Mouse (Mus musculus) adrenal gland, adult 18-20 months (tissue): ENCODE measurements around the gene Tnip1. TPM values are rescaled to one million over a fixed set of nuclear protein-coding genes. Genes with fewer than 3 reads are reported as not detected.
"Not testable (repeated sequence)": the region's sequence is repeated elsewhere in the genome, so short reads cannot be mapped to it uniquely, and the experiment has no call there.

Source experiments
- DNase-seq, 2 experiments: peaks; one replicate each; pipeline ENCODE4 v3.0.0; 2021 to 2022; ENCODE audit warnings: low spot score in 2 of 2
- total RNA-seq, 2 experiments: library from RNA; stranded (reverse); gene quantifications; 1 replicate in 1 of 2; 2 replicates in 1 of 2; pipeline ENCODE4 v1.2.3; 2021

The Tnip1 gene
- total RNA-seq, 2 experiments from 2014 or later, result 63.7 to 85.8 TPM

DNA sequence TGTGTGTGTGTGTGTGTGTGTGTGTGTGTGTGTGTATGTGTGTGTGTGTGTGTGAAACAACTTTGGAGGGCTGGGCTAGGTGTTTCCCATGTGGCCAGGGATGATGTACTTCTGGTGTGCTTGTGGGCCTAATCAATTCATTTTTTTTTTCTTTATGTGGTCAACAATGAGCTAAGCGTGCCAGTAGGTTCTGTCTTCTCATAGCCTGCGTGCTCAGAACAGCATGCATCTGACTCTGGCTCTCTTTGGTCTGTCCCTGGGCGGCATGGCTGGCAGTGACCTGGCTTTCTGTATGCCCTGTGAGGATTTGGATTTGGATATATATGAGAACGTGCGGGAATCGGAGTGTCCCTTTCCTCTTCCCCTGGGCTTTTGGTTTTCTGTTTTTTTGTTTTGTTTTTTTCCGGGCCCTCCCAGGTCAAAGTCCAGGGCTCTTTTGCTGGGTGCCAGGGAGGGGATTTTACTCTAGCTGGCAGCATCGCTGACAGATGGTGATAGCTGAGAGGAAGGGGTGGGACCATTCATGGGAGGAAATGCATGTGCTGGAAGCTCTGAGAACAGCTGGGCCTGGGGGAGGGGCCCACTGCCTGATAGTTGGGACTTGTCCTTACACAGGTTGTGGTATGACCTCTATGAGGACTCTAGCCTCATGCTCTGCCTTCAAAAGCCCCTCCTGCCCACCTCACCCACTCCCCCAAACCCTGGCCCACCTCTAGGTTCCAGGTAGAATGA, 10.9 kb upstream of the Tnip1 start:
- DNase-seq, result no peak

DNA sequence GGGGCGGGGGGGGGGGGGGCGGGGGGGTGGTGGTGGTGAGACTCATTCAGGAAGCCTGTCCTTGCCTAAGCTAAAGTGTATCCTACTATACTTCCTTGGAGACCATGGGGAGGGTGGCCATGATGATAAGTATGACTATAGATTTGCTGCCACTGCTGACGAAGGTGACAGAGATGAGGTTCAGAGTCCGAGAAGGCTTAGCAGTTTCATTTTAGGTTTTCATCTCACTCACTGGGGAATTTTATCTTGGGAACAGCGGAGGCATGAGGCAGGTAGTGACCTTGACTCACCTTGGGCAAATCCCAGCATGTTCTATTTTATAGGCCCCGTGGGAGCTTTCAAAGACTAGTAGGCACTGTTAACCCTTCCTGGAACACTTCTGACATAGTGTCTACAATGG, 10.1 kb upstream of the Tnip1 start:
- DNase-seq, result no peak

DNA sequence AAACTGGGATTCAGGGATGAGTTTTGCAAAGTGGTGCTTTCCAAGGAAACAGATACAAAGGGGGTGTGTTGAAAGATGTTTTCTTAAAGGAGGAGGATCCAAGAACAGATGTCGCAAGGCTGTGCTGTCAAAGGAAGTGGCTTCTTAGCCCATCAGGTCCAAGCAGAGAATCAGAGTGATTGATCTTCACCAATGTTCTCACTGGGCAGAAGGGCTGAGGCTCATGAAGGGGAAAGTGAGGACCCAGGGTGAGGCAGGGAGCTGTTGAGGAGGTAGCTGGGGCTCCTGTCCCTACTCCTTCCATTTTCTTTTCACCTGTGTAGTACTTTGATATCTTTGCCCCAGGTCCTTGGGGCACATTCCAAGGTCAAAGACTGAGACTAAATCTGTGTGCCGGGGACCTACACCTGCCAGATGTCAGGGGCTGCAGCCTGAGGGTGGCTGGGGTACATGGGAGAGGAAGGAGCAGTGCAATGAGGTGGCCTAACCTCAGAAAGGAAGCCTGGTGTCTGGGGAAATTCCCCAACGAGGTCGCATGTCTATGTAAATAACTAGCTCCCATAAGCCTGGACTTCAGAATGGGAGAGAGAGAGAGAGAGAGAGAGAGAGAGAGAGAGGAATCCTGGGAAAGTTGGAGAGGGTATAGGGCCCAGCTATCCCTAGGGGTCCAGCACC, 9.5 kb upstream of the Tnip1 start:
- DNase-seq, result no peak

DNA sequence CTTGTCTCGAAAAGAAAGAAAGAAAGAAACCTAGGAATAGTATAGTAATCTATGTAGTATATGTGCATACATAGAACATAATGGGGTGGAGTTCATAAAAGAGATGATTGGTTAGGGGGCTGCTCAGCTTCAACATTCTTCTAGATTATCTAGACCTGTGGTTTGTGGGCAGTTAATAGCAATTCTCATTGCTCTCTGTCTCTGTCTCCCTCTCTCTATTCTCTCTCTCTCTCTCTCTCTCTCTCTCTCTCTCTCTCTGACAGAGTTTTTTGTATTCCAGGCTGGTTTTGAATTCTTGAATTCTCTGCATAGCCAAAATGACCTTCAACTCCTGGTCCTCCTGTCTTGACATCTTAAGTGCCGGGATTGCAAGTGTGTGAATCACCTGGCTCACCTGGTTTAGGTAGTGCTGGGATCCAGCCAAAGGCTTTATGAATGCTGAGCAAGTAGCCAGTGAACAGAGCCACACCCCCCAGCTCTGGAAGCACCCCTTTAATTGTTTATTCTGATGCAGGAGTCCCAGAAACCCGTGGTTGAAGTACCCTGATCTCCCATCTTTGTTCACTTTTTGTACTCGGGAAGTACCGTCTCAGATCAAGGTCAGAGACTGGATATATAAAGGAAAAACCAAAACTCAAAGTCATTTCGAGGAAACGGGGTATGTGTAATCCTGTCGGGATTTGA, 8.8 kb upstream of the Tnip1 start:
- no peak for DNase-seq

DNA sequence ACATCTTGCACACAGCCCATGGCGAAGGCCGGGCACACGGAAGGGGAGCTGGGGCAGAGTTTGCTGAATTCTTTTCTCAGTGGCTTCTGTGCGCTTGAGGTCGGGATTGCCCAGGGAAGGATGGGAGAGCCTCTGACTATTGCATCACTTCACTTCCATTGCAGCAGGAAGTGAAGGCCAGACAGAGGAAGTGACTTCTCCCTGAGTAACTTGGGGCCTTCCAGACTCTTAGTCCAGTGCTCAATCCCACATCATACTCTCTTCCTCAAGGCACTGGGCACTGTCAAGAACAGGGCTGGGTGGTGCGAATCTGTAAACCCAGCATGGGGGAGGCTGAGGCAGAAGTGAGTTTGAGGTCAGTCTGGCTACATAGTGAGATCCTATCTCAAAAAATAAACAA, 2.5 kb upstream of the Tnip1 start:
- DNase-seq, result no peak

DNA sequence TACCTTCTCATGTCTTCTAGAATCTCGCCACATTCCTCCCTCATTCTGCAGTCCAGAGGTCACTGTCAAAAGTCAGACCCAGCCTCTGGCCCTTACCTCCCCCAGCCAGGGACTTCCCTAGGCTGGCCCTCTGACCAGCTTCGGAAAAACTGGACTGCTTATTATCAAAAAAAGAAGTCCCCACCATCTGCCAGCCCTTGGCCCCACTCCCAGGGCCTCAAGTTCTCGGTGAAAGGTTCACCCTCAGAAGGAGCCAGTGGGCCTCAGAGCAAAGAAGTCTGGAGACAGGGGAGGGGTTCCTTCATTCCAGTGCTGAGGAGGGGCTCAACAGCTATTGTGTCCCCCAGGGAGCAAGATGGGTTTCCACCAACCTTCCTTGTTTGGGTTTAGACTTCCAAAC, 796 bp downstream of the Tnip1 start:
- DNase-seq, result no peak

DNA sequence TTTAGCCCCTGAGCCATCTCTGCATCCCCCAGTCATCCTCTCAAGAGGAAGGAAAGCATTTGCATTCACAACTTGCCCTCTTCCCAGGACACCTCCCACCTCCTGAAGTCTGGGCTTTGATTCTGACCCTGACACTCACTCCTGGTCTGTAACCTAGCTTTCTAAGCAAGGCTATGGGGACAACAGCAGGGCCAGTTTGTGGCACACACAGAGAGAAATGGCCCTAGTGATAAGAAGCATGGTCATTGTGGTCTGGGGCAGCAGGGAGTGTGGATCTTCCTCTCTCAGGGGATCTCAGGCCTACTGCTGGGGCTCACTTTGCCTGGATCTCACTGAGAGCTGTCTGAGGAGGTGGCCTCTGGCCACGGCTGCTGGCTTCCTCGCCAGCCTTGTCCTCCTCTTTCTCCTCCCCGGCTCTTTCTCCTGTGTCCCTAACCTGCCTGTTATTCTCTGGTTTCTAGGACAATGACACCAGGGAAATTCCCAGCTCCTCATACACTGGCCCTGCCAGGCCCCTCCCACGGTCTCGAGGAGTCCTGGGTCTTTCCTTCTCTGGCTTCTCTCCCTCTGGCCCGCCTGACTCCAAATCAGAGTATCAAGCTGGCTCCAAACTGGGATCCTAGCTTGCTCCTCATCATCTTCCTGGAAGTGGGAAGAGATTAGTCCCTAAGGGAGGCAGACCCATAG, 1.4 kb downstream of the Tnip1 start:
- DNase-seq, result no peak

DNA sequence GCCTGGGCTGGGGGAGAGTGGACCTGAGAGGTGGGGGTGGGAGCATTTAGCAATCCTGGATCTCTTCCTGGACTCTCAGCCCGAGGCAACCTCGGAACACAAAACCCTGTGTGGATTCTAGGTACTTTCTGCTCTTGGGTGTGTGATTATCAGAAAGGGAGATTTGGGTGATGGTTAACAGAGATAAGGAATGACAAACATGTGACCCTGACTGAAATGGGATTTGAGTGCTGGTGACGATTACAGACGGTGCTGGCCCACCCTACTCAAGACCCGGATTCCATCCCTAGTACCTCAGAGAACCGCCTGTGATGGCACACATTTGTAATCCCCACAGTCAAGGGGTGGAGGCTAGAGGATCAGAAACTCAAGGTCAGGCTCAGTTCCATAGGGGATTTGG, 2.5 kb downstream of the Tnip1 start:
- no peak for DNase-seq

DNA sequence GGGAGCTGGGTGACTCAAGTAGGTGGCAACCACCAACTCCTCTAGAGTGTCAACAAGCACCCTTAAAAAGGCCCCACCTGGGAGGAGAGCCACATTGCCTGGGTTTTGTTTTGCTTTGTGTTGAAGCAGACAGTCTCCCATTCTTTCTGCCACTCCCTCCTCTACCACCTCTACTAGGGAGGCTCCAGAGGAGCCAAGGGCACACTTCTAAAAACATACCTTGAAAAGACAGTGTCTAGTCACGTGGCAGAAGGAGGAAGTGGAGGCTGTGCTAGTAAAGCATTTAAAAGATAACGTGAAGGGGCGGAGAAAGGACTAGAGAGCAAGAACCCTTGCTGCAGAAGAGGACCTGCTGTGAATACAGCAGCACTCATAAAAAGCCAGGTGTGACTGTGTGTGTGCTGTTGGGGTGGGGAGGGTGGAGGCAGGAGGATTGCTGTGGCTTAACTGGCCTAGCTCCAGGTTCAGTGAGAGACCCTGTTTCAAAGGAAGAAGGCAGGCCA, 4.1 kb downstream of the Tnip1 start:
- DNase-seq, result no peak

DNA sequence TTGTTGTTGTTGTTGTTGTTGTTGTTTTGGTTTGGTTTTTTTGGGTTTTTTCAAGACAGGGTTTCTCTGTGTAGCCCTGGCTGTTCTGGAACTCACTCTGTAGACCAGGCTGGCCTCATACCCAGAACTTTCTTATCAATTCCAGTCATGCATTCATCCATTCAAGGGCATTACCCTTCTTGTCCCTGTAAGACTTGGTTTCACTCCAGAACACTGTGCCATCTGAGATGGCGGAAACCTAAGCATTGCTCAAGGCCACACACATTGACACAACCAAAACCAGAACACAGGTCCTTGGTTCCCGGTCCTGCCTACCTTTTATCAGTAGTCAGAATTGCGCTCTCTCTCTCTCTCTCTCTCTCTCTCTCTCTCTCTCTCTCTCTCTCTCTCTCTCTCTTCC, 5.0 kb downstream of the Tnip1 start:
- DNase-seq, result not testable (repeated sequence)

DNA sequence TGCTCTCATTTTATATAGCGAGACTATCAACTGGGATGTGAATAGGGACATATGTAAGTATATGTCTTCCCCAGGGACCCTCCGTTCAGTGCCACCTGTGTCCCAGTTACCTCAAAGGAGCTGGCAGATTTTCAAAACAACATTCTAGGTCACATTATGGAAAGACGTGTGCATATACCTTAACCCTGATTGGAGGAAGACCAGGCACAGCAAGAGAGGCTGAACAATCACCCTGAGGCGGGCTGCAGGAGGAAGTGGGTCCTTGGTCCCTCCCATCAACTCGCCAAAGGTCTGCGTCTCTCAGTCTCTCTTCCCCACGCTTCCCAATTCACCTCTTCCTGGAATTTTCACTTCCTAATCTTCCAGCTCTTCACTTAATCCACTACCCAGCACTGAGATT, 5.8 kb downstream of the Tnip1 start:
- no peak for DNase-seq

DNA sequence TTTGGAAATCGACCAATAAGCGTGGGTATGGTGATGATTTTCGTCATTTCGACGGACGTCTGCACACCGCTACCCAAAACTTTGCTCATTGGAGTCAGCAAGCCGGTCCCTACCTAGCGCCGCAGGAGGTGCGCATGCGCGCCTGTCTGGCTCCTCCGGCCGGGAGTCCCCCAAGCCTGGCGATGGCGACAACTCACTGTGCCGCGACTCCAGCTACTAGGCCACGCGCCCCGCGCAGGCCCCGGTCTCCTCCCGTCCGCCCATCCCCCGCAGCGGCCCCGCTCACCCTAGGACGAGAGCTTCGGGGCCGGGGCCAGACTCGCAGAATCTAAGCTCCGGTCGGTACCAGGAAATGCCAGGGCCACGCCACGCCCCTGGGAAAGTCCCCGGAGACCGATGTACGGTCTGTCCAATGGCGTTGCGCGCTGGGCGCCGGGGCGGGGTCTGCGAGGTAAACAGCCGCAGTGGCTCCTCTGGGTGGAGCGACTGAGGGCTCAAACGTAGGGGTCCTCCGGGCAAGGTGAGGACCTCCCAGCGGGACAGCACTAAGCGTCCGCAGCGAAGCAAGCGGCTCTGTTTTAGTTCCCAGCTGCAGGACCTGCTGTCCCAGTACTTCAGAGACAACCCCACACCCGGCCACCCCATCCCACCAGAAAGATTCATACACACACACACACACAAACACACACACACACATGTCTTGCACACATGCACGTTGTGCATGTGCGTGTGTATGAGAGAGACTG, 6.8 kb downstream of the Tnip1 start:
- DNase-seq, result peak; percentile 97 to 98

DNA sequence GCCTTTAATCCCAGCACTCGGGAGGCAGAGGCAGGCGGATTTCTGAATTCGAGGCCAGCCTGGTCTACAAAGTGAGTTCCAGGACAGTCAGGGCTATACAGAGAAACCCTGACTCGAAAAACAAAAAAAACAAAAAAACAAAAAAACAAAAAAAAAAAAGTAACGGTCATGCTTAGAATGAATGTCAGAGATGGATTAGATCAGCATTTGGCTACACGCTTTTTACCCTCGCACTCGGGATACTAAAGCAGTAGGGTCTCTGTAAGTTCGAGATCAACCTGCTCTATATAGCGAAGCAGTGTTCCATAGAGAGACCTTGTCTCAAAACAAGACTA, 7.3 kb downstream of the Tnip1 start:
- not testable (repeated sequence) for DNase-seq

DNA sequence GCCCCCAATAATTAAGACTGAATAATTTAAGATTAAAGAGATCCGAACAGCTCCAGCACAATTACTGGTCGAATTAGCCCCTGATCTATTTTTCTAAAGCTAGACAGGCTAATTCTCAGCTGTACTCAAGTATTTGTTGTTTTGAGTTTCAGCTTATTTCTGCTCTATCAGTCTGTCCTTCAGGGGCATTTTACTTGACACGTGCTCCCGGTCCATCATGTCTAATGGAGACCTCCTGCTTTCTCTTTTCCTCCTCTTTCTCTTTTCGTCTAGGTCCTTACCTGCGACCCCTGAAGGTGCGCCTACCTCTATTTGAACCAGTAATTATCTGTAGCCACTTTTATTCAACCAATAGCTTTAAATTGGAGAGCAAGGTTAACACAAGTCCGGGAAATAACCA, 8.0 kb downstream of the Tnip1 start:
- no peak for DNase-seq

DNA sequence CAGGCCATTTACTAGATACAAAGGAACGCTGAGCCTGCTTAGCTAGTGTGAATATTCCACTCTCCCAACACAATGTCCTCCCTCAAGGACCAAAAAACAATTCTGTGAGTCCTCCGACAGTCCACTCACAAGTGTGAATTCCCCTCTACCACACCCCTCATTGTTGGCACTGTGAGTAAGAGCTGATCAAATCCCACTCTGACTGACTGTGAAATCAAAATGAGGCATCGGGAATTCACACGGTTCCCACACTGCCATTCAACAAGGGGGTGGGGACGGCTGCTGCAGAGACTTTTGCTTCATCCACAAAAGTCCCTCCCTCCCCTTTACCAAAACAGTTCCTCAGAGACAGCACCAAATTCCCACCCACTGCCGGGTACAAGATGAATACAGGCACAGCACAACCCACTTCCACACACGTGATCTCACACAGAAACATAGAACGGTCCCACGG, 8.7 kb downstream of the Tnip1 start:
- DNase-seq, result no peak

DNA sequence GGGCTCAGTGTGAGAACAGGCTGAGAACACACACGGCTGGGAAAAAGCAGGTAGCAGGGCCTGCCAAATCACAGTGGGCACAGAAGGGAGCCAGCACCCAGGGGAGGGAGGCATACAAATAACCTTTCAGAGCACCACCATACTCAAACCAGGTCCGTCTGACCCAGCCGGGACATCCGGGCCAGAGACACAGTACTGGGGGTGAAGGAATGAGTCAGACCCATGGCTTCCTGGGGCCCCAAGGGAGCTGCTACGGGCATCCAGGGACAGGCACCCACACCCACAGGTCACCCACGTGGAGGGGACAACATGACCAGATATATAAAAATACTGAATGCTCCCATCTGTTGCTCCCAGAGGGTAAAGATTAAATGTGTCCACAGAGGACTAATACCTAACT, 10.1 kb downstream of the Tnip1 start:
- no peak for DNase-seq

DNA sequence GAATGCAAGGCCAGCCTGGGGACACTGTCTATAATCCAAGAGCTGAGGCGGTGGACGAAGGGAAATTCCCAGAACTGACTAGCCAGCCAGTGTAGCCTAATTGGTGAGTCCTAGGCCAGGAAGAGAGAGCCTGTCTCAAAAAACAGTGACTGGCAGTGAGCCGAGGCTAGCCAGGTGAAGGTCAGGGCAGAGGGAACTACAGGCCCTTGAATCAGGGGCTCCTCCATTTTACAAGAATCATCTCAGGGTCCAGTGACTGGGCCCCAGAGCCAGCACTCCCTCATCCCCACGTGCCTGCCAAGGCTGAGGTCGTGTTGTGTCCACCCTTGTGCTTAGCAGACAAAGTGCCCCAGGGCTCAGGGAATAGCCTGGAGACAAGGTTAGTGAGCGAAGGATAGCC, 12.0 kb downstream of the Tnip1 start:
- DNase-seq, result peak in 1 of 2 experiments; percentile 46

DNA sequence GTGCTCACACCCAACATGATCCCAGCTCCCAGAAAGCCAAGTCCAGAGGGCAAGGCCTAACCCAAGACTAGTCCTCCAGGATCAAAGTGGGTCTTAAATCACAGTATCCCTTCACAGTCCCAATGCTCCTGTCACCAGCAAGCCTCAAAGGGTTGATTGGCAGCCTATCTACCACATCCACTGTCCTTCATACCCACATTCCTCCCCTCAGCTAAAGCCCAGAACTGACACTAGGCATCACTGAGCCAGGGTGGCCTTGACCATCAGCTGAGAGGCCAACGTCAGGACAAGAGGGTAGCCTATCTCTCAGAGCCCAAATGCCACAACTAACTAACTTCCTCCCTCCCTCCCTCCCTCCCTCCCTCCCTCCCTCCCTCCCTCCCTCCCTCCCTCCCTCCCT, 13.0 kb downstream of the Tnip1 start:
- no peak for DNase-seq

DNA sequence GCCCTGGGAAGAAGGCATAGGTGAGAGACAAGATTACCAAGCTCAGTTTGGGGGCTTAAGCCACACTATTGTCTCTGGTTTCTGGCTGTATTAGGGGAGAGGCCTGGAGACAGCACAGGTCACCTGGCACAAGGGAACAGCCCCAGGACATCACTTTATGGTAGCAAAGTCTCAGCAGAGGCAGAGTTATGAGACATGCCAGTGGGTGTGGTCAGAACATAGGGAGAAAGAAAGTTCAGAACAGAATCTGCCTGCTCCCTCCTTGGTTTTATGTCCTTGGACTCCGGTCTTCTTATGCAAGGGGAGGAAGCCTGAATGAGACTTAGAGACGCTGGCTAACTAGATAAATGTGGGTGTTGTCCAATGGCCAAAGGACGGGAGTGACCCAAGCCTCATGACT, 18.0 kb downstream of the Tnip1 start:
- no peak for DNase-seq

DNA sequence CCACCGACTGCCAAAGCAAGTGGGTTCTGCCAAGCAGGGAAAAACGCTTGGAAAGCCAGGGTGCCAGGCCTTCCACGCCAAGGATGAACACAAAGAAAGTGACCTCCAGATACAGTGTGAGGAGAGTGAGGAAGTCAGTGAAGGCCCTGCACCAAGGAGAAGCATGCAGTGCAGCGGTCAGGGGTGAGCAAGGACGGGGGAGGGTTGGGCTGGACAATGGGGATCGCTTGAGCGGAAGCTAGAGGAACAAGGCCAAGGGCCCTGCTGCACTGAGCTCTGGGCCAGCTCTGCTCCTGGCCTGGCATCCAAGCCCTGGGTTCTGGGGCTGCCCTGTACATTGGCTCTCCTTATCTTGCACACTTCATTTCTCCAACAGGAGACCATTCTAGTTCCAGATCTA, 22.7 kb downstream of the Tnip1 start:
- DNase-seq, result no peak

DNA sequence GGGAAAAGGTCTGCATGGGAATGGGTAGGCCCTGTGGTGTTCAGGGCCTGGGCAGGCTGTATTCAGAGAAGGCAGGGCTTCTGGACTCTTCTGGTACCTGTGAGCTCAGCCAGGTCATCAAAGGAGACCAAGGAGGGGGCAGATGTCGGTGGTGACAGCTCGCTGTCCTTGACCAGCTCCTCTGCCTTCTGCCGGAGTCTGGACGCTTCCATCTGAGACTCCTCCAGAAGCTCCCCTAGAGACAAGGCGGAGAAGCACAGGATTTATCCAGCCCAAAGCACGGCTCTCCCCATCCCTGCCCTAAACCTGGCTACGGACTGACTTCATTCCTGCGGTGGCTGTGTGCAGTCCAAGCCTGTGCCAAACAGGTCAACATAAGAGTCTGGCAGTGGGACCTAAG, 23.2 kb downstream of the Tnip1 start:
- DNase-seq, result no peak
